Comparison of ENCODE assay signal across 2 mouse cellular contexts in the genomic region with DNA sequence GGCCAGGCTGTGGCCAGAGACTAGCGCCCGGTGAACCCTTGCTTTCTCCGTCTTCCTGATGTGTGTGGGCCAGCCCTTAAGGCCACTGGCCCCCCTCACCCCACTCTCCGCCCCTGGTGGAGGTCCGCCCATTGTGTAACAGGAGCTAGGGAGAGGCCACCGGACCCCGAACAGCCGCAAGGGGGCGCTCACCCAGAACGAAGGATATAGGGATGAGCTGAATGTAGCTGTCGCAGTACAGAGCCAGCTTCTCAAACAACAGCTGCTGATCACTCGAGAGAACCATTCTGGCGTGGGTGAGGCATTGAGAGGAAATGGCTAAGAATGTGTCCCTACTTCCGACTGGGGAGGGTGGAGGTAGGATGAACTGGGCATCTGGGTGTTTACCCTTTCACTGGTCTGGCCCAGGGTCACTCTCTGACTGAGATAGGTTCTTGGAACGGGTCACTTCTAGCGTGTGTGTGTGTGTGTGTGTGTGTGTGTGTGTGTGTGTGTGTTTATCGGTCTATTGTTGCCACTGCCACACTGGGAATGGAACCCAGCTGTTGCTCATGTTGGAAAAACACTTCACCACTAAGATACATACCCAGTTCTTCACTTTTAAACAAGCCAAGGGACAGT.
A peak's percentile ranks its signal among the peaks of the same experiment; 100 is the strongest.
TF ChIP-seq lines count a peak whose summit lies in the region.

No protein-coding gene starts in this region.

TF ChIP-seq in C2C12, 6 proteins besides CTCF, POLR2A, EP300 and RAD21:
- no peak for TF ChIP-seq MYOG (IDR thresholded peaks at IDR 0.05; ENCODE audit: control insufficient read depth, extremely low read depth, insufficient read length)
- peak; percentile 12 for TF ChIP-seq CEBPB (IDR thresholded peaks at IDR 0.05; ENCODE audit: low read depth)
TF ChIP-seq in C2C12: peak in this region for 1.

TF ChIP-seq in myocyte, 11 proteins besides CTCF, POLR2A, EP300 and RAD21:
- TF ChIP-seq MYOD1 (IDR thresholded peaks at IDR 0.05; ENCODE audit: control insufficient read depth in 1 of 3, insufficient read length in 2 of 3, low read depth in 2 of 3) = peak; percentile 34 to 77 (median 61)
- no peak for TF ChIP-seq TCF12 (IDR thresholded peaks at IDR 0.05; ENCODE audit: insufficient read depth, poor library complexity, severe bottlenecking)
- TF ChIP-seq MYOG (IDR thresholded peaks at IDR 0.05; ENCODE audit: control insufficient read depth in 1 of 3, insufficient read depth in 1 of 3, insufficient read length in 2 of 3, low read depth in 2 of 3) = peak in 2 of 3 experiments; percentile 56 to 73
